Mouse (Mus musculus) R1 (cell line): ENCODE measurements around the gene Snap91.

Experiments
- DNase-seq: peaks from one replicate; pipeline ENCODE4 v3.0.0-alpha.2; 2018; ENCODE audit warnings: low read depth, low spot score

Gene Snap91

DNA sequence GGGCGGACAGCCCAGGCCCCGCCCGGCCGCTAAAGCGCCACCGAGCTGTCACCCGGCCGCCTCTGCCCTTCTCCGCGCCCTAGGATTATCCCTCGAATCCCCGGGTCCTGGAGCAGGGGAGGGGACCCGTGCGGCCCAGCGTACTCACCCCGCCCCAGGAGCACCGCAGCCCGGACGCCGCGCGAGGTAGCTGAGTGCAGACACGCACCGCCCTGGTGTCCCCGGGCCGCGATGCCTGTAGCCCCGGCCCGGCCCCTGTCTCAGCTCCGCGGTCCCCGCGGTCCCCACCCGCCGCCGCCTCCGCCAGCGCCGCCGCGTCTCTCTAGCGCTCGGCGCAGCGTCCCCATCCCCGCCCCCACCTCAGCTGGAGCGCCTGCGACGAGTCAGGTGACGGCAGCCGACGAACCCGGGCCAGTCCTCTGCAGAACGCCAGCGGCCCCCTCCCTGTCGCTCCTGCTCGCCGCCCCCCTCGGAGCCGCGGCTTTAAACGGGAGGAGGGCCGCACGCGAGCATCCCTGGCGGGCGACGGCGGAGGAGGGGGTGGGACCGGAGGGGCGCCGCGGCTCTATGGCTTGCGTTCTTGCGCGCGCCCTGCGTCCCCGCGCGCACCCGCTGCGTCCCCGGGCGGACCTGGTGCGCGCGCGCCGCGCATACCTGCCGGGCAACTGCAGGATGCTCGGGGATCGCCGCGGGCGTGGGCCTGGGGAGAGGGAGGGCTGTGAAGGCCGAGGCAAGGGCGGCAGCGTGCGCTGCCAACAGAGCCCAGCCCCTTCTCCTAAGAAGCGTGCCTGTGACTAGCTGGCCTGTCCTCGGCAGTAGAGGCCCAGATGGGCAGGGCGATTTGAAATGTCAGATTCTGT is at the start of gene Snap91:
Snap91 (minus strand) TSS at position 542 of the 860 bp plus-strand sequence.
- DNase-seq, result peak; percentile 73

DNA sequence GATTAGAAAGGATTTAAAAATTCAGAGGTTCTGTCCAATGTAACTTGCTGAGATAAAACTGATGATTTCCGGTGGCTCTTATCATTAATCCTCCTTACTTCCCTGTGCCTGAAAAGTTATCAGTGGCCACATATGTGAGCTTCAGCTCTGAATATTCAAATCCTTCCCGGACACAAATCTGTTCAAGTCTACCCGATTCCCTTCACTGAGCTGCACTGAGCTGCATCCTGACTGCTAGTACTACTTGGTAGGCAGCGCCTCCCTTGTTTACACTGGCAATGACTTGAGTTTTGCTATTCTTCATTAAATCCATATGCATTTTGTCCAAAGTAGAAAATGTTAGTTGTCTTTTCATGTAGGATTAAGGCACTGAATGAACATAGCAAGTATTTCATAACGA is 46.1 kb upstream of the Snap91 start:
- DNase-seq, result no peak

GRCm38 (mm10) chr9:86925688-86926087 is 45.2 kb upstream of the Snap91 start:
- no peak for DNase-seq

- DNase-seq, result no peak
These were observed 42.0 kb upstream of the Snap91 start for GRCm38 (mm10) chr9:86922430-86922829.

GRCm38 (mm10) chr9:86916543-86916942 is 36.1 kb upstream of the Snap91 start:
- DNase-seq, result no peak

GRCm38 (mm10) chr9:86899502-86900199 is 19.2 kb upstream of the Snap91 start:
- DNase-seq, result no peak

GRCm38 (mm10) chr9:86879216-86880112 is 990 bp downstream of the Snap91 start:
- DNase-seq, result peak; percentile 51

- DNase-seq, result no peak
These were observed 1.7 kb downstream of the Snap91 start for GRCm38 (mm10) chr9:86878716-86879115.

DNA sequence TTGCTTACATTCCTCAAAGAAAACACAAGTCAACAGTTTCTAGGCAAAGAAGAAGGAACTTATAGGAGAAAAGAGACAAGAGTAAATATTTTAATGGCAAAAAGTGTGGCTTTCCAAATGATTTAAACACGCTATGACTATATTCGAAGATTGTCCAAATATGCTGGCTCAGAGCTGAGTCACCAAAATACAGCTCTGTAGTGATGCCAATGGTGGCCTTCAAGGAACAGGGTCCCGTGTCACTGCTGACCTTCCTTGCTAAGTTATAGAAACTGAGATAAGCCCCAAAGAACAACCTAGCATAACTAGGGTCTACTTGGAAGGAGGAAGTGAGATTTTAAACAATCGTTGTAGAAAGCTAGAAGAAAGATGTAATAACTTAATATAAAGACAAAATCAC is 6.8 kb downstream of the Snap91 start:
- DNase-seq, result no peak

DNA sequence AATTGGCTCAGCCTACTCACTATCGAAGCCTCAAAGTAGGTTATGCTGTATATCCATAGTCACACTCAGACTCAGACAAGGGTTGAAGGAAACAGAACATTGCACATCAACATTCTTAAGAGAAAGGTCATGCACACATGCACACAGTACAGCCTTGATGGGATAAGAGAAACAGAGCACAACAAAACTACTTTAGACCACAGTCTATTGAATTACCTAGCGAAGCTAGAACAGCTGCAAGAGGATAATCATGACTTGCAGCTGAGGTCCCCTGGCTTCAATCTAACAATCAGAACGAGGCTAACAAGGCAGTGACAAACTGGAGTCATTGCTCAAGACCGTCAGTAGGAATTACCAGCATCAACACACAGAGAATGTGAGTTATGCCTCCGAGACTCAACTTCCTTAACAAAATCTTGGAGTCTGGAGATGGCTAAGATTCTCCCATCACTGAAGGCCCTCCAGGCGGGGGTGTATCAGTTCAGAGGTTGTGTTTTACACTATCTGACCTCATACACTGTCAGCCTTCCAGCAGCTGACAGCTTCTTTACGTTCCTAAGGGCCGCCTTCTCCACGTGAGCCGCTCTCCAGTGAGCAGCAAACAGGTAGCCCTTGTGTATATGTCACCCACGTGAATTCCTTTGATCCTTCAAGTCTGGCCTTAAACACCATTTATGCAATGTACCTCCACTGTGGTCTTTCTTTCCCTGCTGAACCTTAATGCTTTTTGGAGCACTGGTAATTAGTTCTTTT is 10.7 kb downstream of the Snap91 start:
- DNase-seq, result no peak

- DNase-seq, result no peak
These were observed 22.4 kb downstream of the Snap91 start for GRCm38 (mm10) chr9:86858101-86858500.

DNA sequence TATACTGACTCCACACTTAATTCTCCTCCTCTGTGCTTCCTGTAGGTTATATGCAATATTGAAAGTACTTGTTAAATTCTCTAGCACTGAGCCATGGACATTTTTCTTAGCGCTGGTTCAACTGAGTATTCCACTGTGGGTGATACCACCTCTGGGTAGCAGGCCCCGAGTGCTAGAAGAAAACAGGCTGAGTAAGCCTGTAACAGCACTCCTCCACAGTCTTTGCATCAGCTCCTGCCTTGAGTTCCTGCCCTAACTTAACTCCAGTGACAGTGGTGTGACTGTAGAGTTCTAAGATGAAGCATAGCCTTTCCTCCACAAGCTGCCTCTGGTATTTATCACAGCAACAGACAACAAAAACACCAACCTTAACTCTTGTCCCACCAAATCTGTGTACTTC is 22.8 kb downstream of the Snap91 start:
- DNase-seq, result no peak

GRCm38 (mm10) chr9:86852861-86853260 is 27.6 kb downstream of the Snap91 start:
- no peak for DNase-seq

GRCm38 (mm10) chr9:86851689-86852088 is 28.8 kb downstream of the Snap91 start:
- no peak for DNase-seq

GRCm38 (mm10) chr9:86850452-86851207 is 29.8 kb downstream of the Snap91 start:
- no peak for DNase-seq

- no peak for DNase-seq
These were observed 36.6 kb downstream of the Snap91 start for GRCm38 (mm10) chr9:86843747-86844353.

DNA sequence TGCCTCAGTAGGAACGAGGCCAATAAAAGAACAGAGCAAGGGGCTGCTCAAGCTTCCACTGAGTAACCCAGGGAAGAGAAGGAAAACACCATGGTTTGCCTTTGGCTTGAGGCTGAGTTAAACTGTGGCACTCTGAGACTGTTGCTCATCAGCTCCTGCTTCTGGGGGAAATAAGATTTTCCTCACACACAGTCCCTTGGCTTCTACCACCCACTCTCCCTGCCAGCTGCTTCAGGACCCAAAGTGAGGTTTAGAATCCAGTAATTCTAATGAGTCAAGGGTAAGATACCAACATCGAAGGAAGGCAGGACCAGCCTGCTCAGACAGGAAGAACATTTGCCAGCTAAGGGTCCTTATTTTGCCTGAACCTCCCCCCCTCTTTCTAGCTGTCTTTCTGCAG is 50.7 kb downstream of the Snap91 start:
- no peak for DNase-seq

GRCm38 (mm10) chr9:86829034-86829433 is 51.4 kb downstream of the Snap91 start:
- no peak for DNase-seq

GRCm38 (mm10) chr9:86819366-86819765 is 61.1 kb downstream of the Snap91 start:
- no peak for DNase-seq

GRCm38 (mm10) chr9:86817673-86818072 is 62.8 kb downstream of the Snap91 start:
- DNase-seq, result no peak
